Mouse (Mus musculus): ENCODE measurements around the gene Arhgap23.
A peak's percentile ranks its signal among the peaks of the same experiment; 100 is the strongest.

Gene Arhgap23

DNA sequence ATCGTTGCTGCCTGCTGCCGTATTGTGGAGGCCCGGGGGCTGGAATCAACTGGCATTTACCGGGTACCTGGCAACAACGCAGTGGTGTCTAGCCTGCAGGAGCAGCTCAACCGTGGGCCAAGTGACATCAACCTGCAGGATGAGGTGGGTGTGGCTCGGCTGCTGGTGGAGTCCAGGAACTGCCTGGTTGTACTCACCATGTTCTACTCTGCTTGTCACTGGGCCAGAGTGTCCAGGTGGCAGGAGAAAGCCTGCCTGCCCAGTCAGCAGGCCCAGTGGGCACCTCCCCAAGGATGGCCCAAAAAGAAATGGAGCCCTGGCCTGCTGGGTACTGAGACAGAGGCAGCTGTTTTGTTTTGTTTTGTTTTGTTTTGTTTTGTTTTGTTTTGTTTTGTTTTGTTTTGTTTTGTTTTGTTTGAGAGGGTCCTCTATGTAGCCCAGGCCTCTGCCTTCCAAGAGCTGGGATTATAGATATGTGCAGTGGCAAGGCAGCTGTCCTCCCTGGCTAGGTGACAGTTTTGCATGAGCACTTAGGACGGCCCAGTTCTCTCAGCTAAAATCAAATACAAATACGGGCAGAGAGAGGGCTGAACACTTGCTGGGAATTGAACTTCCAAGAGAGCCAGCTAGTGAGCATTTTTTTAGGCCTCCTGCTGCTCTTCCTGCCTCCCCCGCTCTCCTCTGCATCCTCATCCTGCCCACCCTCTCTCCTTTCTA lies 51.3 kb downstream of the Arhgap23 start:
- DNase-seq: no peak

DNA sequence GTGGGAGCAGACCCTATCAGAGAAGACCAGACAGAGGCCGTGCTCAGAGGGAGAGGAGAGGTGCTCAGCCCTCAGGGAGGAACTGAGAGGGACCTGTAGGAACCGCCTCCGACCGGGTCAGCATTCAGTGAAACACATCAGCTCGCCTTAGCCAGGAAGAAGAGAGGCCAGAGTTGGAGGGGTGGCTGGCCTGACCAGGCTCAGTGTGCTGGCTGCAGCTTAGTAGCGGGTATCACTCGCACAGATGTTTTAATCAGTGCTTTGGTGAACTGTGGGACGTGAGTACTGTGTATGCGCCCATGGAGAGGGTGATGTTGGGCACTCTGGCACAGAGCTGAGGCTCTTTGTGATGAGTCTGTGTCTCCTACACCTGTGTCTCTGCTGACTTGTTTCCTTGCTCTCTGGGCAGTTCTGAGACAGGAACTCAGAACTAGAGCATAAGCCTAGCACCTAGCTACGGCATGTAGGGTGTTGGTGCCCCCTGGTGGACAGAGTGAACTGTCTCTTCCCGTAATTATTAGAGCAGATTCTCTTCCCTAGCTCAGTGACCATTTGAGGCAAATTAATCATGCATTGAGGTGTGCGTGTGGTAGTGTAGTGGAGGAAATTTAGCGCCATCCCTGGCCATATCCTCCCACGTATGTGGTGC lies 53.4 kb downstream of the Arhgap23 start:
- DNase-seq: peak; percentile 91

DNA sequence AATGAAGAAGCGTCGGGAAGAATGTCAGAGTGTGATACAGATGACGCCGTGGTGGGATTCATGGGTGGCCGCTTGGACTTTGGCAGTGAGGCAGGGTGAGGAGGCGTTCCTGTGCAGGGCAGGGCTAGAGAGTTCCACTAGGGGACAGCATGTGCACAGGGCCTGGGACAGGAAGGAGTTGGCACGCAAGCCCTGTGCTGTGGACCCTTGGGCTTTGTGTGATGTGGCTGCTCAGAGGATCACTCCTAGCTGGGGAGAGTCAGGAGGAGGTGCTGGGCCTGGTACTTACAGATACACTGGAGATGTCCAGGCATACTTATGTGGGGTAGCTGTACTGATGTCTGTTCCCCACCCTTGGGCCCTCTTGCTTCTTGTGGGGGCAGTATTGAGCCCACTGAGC lies 54.5 kb downstream of the Arhgap23 start:
- DNase-seq: no peak

DNA sequence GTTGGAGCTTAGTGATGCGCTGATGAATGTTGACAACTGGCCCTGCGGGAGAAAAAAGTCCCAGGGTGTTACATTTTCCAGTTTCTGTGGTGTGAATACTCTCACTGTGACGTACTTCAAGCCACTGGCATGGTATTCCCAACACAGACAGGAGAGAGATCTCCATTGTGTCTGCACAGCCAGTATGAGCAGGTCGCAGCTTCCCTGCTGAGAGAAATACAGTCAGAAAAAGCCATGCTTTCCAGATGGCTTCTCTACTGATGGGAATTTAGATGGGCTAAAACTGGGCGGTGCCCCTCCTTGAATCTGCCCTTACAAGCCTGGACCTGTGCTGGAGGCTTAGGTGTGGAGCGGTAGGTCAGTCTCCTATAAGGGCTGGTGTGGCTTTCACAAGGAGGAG lies 55.9 kb downstream of the Arhgap23 start:
- no peak for DNase-seq

DNA sequence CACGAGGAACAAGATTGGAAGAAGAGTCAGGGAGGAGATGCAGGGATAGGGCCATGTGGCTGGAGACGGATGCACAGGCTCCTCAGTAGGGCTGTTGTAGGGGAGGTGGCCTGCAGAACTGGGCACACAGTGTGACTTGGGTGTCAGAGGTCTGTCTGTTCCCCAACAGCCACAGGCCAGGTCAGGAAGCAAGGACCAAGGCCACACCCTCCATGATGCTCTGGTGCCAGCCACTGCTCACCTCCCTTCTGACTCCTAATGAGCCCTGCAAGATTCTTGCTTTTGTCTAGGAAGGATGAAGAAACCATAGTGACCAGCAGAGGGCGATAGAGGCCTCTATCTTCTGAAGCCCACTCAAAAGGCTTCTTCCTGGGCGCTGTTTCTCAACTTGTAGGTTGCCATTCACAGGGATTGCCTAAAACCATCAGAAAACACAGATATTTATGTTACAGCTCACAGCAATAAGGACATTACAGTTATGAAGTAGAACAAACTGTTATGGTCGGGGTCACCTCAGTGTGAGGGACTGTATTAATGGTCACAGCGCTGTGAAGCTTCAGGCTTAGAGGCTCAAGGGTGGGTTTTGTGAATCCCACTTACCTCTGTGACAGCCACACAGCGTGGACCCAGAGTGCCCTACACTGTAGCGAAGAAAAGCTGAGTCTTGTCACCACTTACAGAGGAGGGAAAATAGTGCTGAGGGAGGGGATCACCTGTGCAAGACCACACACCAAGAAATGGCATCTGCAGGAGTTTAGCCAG lies 61.2 kb downstream of the Arhgap23 start:
- peak; percentile 83 for DNase-seq

DNA sequence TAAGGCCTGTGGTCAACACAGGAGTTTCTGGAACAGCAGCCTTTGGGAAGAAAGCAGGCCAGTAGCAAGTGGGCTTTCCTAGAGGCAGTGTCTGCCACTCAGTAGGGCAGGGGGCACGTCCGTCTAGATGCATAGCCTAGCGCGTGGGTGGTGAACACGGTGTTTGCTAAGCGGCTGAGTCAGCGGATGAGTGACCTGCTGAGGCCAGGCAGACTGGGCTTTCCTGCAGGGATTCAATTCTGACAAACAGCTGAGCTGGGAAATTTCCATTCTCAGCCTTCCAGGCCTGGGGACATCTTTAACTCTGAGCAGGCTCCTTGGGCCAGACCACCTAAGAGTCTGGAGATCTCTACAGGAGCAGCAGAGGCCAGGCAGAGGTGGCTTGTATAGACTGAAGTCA lies 62.1 kb downstream of the Arhgap23 start:
- no peak for DNase-seq

DNA sequence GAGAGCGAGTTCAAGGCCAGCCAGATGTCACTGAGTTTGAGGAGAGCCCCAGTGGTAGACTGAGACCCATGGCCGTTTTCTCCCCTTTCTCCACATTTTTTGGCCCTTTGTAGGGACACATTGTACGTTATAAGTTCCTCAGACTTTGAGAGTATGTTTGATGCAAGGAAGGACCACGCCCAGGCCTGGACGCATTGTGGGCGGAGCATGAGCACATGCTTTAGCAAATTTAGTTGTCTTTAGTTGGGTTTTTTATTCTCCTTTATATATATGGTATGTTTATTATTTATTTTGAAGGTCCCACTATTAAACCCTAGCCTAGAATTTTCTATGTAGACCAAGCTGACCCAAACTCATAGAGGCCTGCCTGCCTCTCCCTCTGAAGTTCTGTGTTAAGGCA lies 63.0 kb downstream of the Arhgap23 start:
- DNase-seq: no peak

DNA sequence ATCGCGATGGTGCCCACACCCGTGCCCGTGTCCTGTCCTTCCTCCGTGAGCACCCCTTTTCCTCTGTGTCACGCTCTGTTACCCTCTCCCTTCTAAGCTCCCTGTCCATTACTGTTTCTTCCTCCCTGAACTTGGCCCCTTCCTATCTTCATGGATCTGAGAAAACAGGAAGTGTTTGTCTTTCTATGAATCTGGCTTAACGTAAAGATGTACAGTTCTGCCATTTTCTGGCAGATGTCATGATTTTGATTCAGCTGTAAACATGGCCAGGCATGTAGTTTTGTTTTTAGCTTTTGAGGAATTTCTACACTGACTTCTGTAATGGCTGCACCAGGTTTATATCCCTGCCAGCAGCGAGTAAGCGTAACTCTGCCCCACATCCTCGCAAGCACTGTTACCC lies 63.8 kb downstream of the Arhgap23 start:
- no peak for DNase-seq

DNA sequence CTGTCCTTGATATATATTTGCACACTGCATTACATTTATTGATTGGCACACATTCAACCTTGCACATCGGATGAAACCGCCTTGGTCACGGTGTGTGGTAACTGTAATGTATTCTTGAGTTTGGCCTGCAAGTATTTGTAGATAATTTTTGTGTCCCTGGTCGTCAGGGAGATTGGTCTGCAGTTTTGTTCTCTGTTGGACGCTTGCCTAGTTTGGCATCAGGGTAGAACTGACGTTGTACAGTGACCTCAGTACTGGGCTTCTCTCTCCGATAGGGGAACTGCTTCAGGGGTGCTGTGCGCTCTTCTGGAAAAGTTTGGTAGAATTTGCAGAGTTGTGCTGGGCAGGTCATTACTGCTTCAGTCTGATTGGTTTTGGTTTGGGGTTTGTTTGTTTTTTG lies 64.5 kb downstream of the Arhgap23 start:
- DNase-seq: no peak

DNA sequence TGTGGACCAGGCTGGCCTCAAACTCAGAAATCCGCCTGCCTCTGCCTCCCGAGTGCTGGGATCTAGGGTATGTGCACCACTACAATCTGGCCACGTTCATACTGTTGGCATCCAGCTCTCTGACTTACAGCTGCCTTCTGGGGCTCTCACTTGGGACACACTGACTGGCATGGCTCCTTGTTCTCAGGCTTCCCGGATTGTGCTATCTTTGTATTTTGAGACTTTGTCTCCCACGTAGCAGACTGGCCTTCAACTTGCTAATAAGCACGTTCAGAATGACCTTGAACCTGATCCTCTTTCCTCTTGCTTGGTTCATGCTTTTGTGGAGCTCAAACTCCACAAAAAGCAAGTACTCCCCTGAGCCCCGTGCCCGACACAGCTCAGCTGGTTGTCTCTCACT lies 70.3 kb downstream of the Arhgap23 start:
- no peak for DNase-seq

DNA sequence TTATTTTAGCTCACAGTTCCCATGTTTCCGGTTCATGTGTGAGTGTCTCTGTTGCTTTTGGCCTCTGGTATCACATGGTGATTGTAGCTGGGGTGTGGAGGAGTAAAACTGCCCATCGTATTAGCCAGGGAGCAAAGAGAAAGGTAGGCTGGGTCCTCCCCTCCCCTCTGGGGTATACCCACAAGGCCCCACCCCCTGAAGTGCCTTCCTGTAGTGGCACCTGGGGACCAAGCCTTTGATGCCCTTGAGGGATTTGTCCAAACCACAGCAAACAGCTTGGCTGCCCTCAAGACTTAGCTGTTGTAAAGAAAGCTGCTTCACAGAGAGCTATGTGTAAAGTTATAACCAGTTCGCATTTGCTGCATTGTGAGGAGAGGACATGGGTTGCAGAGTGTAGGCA lies 72.3 kb downstream of the Arhgap23 start:
- DNase-seq: no peak

DNA sequence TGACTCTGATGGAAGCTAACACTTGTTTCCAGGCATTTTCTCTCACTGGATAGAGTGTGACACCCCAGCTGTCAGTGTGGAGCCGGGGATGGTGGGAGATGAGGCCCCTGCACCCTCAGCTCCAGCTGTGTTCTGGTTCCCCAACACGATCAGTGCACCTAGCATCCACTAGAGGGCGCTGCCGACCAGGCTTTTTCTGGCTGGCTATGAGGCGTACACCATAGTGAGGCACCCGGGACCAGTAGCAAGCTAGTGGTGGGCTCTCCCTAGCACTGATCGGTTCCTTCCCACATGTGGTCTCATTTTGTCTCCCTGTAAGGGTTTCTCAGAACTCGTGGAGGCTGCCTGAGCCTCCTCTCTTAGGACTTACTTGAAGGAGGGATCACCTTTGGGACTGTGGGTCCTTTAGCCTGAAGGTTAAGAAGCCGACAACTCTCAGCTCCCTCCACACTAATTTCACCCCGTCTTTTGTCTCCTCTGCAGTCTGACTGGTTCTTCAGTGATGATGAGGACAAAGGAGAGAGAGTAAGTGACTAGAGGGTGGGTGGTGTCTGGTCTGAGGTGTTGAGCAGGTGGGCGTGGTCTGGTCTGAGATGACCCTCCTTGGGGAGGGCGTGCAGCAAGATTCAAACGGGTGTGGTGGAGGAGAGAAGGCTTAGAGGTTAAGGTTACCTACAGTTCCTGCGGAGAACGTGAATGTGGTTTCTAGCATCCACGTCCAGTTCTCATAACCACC lies 74.4 kb downstream of the Arhgap23 start:
- peak; percentile 80 for DNase-seq

DNA sequence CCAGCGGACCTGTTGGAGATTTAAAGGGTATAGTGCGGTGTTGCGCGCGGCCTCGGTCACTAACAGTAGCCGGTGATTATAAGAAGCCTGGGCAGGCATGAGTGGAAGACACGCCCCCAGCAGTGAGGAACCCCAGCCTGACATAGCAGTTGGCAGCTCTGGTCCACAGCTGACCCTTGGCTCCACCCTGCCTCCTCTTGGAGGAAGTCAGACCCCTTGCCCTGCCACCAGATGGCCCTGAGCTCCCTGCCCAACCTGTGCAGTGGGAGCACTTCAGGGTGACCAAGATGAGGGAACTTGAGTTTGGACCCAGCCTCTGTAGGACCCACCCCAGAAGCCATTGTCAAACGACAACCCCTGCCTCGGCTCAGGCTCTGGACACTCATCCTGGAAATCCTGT lies 76.3 kb downstream of the Arhgap23 start:
- DNase-seq: no peak

DNA sequence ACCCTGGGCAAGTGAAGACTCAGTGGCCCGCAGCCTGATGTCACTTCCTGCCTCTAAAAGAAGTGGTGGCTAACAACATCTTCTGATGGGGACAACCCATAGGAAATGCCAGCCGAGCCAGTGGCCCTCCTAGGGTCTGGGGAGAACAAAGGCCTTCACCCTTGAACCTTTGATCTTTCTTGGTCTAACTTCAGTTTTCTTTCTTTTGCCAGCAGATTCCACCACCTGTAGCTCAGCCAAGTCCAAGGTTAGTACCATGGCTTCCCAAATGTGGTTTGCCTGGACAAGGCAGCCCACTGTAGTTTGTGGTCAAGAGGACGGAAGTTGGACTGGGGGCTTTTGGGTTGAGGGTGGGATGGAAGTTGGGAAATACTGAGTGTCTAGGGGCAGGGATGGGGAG lies 77.5 kb downstream of the Arhgap23 start:
- no peak for DNase-seq

DNA sequence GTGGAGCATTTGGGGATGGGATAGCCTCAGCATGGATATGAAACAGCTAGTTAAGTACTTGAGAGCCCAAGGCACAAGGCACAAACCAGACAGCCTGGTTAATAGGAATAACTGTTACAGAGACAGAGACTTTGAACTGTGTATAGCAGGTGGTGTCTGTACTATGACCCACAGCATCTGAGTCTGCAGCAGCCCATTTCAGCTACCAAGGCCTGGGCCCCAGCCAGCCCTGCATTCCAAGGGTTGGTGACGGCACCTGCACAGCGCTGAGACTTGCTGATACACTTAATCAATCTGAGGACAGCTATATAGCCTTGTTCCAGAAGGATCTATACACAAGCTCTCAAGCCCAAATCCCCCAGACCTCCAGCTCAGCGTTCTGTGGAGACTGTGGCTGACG lies 82.2 kb downstream of the Arhgap23 start:
- no peak for DNase-seq

DNA sequence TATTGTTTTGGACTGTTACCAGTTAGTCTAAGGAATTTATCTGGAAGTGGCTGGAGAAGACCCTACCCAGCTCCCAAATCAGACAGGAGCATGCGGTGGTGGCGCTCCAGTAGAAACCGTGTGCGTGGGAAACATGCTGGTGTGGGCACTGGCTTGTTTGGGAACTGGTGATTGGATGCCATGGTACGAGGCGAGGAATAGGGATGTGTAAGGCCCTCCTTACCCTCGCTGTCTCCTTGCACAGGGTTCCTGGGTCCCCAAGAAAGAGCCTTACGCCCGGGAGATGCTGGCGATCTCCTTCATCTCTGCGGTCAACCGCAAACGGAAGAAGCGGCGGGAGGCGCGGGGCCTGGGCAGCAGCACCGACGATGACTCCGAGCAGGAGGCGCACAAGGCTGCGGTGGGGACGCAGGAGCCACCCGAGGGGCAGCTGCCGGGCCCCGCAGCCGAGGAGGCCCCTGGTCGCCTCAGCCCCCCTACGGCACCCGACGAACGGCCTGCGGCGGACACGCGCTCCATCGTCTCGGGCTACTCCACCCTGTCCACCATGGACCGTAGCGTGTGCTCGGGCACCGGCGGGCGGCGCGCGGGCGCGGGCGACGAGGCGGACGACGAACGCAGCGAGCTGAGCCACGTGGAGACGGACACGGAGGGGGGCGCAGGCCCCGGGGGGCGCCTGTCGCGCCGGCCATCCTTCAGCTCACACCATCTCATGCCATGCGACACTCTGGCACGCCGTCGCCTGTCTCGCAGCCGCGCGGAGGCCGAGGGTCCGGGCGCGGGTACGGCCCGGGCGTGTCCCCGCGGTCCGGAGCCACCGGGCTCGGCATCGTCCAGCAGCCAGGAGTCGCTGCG lies 84.8 kb downstream of the Arhgap23 start, which contains the start of gene 4933428G20Rik:
Gene 4933428G20Rik (minus strand): TSS at position 476 of the 855 bp plus-strand sequence.
- DNase-seq: no peak

DNA sequence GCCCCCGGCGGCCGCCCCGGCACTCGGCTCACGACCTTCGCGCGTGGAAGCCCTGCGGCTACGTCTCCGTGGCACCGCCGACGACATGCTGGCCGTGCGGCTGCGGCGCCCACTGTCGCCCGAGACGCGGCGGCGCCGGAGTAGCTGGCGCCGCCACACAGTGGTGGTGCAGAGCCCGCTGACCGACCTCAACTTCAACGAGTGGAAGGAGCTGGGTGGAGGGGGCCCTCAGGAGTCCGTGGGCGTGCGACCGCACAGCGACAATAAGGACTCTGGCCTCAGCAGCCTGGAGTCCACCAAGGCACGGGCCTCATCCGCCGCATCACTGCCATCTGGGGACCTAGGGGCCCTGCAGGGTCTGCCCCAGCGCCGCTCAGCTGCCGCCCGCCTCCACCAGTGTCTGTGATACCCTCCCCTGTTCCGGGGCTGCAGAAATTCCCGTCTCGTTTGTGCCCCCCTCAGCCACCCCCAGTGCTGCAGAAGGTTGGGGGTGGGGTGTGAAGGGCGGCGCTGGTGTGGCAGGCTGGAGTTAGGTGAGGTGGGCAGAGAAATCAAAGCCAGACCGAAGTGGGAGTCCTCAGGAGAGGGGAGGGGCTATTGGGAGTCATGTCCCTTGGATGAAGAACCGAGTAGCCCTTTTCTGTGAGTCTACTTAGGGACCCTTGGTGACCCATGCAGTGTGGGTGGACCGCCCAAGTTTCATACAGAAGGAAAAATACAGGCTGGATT lies 85.6 kb downstream of the Arhgap23 start:
- DNase-seq: no peak

DNA sequence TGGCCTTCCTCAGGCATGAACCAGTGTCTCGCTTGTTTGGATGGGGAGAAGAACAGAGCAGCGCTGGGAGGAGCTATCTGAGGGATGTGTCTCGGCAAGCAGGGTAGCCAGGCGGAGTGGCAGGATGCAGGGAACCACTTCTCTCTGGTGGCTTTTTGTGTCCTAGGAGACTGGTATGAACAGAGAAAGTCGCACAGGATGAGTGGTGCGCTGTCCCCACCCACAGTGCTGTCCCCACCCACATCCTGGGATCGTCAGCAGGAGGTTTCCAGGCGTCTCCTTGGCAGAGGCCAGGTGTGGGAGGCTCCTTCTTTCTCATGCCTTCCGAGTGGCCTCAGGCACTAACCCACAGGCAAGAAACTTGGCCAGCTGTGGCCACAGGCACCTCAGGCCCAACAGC lies 87.0 kb downstream of the Arhgap23 start:
- no peak for DNase-seq

DNA sequence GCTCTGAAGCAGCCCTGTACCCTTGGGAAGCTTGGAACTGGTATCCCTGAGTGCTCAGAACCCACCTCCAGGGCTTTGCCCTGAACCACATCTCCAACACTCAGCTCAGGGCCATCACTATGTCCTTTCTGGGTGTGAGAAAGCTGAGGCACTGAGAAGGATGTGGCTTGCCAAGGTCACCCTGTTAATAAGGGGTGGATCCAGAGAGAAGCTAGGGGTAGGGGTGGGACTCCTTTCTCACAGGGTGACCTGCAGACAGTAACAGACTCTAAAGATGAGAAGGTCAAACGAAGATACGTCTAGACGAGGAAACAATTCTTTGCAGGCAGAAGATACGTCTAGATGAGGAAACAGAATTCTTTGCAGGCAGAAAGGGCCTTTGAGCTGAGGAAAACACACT lies 87.5 kb downstream of the Arhgap23 start:
- no peak for DNase-seq

DNA sequence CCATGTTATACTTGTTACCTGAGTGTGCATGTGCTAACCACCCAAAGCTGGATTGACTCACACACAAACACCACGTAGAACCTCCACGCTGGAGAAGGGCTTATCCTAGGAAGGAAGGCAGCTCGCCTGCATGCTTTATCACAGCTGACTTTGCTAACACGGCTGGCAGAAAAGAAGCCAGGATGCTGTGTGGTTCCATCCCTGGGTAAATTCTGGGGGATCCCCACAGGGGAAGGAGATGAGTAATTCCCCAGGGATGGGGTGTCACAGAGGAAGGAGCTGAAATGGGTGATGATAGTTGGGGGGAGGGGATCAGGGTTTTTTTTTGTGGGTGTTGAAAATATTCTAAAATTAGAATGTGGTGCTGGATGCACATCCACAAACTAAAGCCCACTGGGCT lies 90.5 kb downstream of the Arhgap23 start:
- DNase-seq: no peak

DNA sequence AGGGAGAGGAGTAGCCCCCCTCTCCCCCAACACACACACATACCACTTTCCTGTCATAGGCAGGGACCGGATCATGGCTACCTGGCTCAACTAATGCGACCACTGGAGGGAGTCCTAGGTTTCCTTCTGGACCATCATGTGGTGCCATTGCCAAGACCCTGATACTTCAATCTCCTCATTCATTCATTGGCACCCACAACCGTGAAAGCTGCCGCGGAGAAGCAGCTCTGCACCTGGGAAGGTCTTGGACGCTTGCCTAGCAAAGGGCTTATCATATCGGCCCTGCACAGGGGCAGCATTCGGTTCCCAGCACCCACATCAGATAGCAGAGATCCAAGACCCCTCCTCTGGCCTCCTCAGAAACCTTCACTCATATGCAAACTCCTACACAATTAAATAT lies 91.0 kb downstream of the Arhgap23 start:
- no peak for DNase-seq

DNA sequence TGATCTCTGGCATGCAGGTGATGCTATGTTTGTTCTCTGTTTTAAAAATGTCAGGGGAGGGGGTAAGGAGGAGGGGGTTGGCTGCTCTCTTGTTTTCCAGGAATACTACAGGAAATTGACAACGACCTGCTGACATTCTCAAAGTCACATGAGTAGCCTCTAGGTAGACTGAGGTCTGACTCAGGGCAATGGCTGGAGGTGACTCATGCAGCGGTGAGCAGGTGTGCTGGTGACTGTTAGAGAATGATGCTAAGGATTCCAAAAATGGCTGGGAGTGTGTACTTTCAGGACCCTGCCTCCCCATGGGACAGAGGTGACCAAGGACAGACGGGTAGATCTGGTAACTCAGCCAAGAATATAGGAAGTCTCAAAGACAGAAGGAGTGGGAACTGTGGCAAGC lies 92.9 kb downstream of the Arhgap23 start:
- no peak for DNase-seq
